Mouse (Mus musculus) brain, embryonic 18.5 days (tissue): ENCODE results near the gene Nags.
"Not testable (repeated sequence)": the region's sequence is repeated elsewhere in the genome, so short reads cannot be mapped to it uniquely, and the experiment has no call there.

Experiments used
- DNase-seq: peaks from one replicate; pipeline ENCODE4 v3.0.0-alpha.2; 2012; ENCODE audit warnings: low read depth, low spot score

The Nags gene

GRCm38 (mm10) chr11:102156786-102157089 is 11.4 kb downstream of the Nags start:
- DNase-seq, result no peak

- not testable (repeated sequence) for DNase-seq
Measured at GRCm38 (mm10) chr11:102158024-102158423, 12.7 kb downstream of the Nags start.

DNA sequence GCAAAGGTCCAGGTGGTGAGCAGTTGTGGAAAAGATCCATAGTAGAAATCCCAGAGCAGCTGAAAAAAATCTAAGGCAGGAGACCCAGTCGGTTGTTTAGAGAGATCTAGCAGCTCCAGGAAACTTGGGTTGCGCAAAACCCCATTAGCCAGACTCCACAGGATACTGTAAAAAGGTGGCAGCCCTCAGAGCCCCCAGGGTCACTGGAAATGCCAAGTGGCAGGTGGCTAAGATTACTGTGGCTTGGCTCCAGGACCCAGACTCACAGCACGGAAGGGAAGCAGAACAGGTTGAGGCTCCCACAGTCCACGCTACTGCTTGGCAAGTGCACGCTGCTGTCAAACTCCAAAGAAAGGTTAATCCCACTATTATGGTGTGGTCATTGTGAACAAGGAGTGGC is 14.5 kb downstream of the Nags start:
- no peak for DNase-seq

- DNase-seq, result no peak
Measured at GRCm38 (mm10) chr11:102165971-102166722, 20.8 kb downstream of the Nags start.

GRCm38 (mm10) chr11:102167539-102167938 is 22.2 kb downstream of the Nags start:
- no peak for DNase-seq

DNA sequence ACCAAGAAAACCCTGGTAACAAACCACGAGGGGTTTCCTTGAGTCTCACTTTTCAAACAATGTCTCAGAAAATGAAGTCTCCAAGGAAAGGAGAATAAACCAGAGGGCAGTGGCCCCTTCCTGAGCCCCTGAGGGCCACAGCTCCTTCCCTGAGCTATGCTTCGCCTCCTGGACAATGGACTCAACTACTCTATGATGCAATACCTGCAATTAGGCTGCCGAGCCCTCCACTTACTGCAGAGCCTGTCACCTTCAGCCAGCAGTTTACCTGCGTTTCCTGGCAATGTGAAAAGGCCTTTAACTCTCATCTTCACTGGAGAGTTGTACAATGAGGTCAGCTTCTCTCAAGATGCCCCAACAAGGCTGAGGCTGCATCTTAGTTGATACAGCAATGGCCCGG is 23.4 kb downstream of the Nags start:
- DNase-seq, result no peak

GRCm38 (mm10) chr11:102179836-102180235 is 34.5 kb downstream of the Nags start:
- DNase-seq, result no peak

DNA sequence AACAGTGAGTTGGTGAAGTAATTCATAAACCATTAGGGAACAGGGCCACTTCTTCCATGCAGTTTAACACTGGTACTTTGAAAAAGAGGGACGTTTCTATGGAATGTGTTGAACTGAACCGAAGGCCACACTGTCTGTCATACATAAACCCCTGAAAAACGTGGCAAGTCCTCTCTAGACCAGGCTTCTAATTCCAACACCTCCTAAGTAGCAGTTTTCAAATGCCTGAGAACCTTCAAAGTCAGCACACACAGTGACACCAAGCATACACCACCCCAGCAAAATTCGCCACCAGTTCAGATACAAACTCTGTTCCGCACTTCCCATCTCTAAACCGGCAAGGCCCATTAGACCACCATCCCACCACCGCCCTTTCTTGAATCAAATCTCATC is 38.9 kb downstream of the Nags start:
- no peak for DNase-seq

GRCm38 (mm10) chr11:102184646-102185495 is 39.6 kb downstream of the Nags start, which contains the start of gene Lsm12:
Lsm12 (minus strand) TSS chr11:102185296.
- peak; percentile 82 for DNase-seq

GRCm38 (mm10) chr11:102185677-102186076 is 40.4 kb downstream of the Nags start:
- DNase-seq, result no peak

DNA sequence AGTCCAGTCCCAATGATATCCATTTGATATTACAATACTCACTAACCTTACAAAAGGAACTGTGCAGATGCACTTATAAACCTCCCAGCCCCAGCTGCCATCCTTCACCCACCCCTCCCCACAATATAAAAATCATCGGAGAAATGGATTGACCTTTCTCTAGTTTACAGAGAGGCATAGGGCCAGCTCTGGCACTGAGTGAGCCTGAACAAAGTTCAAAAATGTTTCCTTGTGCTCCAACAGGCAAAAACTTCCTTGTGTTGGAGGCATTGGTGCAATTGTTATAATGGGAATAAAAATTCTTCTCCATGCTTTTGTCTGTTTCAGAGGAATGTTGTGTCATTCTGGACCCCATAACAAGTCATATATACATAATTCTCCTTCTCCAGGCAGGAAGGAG is 40.9 kb downstream of the Nags start:
- DNase-seq, result no peak

GRCm38 (mm10) chr11:102188980-102189379 is 43.7 kb downstream of the Nags start:
- no peak for DNase-seq

GRCm38 (mm10) chr11:102189461-102190436 is 44.4 kb downstream of the Nags start, which contains the start of gene G6pc3:
G6pc3 (plus strand) TSS chr11:102189620.
- peak; percentile 86 for DNase-seq

DNA sequence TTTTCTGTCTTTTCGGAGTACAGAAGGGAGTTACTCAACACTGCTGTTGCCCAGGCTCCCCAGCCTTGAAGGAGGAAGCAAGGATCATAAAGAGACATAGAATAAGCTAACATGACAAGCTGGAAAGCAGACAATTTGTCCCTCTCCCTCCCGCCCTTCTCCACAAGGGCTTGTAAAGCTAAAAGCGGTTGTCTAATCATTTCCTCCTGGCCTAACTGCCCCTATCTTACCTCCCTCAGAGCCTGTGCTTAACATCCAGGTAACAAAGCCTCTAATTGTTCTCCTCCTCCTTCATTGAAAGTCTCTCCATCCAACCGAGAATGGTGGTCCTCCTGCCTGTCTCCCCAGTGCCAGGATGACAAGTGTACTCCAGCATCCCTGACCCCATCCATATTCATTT is 45.5 kb downstream of the Nags start:
- DNase-seq, result no peak

DNA sequence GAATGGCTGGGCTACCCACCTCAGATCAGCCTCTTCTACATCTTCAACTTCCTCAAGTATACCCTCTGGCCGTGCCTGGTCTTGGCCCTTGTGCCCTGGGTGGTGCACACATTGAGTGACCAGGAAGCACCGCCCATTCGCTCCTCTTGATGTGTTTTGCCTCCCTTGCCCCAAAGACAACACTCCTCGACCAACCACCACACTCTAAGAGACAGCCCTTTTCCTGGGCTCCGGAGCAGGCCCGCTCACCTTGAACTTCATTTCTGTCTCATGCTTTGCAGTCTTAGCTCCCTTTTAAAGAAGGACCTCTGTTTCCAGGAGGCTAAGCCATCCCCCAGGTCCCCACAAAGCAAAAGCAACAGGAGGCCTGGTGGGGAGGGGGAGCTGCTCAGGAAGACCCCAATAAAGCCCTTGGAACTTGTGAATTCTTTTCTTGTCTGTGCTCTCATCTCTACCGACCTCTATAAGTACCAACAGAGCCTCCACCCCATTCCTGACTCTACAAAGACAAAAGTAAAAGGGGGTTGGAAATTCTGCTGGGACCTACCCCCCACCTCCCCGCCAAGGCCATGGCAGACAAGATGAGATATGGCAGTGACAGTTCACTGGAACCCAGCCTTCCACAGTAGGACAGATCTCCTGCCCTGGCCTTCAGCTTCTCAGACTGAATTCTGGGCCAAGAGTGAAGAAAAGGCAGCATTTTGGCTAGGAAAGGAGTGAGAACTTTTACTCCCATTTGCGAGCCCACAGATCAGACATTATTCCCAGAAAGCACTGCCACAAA is 48.5 kb downstream of the Nags start:
- no peak for DNase-seq

DNA sequence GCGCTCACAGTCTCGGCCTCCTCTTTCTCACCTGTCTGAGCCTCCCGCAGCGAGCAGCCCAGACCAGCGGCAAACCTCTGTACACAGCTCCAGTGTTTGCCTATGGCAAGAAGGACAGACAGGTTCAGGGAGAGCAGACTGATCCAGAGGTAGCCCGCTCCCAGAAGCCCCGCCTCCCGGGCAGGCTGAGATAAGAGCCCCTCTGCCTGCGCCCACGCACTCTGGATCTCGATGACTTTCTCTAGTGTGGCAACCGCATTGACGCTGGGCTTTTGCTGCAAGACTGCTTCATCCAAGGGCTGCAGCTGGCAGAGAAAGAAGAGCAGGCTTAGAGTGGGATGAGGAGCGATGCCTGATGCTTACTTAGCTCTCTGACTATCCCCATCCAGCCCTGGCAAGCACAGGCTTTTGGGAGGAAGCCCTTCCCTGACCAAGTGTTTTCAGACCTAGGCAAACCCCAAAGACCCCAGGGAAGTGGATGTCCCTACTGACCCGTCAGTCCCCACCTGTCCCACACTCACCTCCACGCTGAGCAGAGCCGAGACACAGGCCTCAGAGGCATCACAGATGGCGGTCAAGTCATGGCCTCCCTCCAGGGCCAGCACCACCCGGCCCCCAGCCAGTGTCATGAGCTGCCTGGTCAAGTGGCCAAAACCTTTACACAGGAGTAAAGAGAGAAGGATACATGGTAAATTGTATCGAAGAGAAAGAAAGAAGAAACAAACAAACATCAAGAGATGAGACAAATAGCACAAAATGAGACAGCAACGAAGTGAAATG is 50.9 kb downstream of the Nags start:
- no peak for DNase-seq

DNA sequence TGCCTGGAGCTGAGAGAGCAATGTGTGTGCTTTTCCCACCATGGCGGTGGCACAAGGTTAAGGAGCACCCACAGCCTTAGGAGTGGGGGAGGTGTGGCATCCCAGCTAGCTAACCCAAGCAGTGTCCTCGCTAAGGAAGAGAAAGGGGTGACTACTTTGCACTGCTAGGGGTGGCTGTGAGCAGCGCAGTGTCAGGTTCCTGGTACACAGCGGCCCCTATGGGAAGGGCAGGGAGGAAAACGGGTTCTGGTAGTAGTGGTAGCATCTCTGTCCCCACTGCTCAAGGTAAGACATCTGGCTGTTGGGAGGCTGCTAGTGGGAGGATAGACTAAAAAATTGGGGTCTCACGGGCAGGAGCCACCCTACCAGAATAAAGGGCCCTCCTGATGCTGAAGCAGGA is 52.9 kb downstream of the Nags start:
- no peak for DNase-seq
